Mouse (Mus musculus): ENCODE measurements at regions not wholly inside any gene's neighbourhood (a gene's known extent, or its start where the extent isn't known, plus 50 kb on each side); places are given as distances from the start of the nearest gene placed in this dataset.

DNA sequence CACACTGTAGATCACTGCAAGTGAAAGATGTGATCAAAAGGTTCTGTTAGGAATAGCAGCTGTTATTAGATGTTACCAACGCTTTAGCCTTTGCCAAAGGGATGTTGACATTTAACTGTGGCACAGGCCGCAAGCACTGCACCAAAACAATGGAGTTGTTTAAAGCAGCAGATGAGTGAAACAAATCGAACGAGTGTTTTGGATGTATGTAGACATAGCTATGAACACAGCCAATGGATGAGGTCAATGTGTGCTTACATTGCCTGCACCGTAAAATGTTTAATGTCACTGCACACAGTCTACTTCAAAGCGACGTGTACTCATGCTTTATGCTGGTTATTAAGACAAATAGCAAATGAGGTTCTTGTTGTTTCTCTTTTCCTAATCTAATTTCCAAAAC is 602.7 kb downstream of the Fat4 start:
- TF ChIP-seq CTCF (IDR thresholded peaks at IDR 0.05; ENCODE audit: extremely low read depth, insufficient read depth, low read length) = no peak
- no peak for TF ChIP-seq POLR2A (IDR thresholded peaks at IDR 0.05; ENCODE audit: extremely low read depth, insufficient read depth, low read length)

Measured in cortical plate, adult 2 months (tissue).